Mouse (Mus musculus) layer of hippocampus, adult 9-11 months (tissue): ENCODE measurements at regions not wholly inside any gene's neighbourhood (a gene's known extent, or its start where the extent isn't known, plus 50 kb on each side); places are given as distances from the start of the nearest gene placed in this dataset.

Experiments
- DNase-seq: peaks from one replicate; pipeline ENCODE4 v3.0.0; 2022

DNA sequence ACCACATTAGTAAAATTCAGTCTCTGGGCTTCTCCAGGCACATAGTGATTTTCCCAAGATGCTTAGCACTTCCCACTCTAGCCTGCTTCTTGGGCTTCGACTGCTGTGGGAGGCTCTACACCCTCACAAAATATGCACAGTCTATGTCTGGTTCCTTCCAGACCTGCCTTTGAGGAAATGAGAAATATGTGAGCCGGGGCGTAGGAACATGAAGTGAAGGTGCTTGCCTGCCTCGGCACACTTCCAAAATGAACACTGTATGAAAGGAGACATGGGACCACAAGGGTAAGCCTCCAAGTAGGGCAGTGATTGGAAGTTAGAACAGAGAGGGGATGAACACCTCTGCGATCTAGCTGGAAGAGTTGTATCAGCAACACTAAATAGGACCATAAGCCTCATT, 54.5 kb downstream of the Gm10260 start:
- peak; percentile 71 for DNase-seq

DNA sequence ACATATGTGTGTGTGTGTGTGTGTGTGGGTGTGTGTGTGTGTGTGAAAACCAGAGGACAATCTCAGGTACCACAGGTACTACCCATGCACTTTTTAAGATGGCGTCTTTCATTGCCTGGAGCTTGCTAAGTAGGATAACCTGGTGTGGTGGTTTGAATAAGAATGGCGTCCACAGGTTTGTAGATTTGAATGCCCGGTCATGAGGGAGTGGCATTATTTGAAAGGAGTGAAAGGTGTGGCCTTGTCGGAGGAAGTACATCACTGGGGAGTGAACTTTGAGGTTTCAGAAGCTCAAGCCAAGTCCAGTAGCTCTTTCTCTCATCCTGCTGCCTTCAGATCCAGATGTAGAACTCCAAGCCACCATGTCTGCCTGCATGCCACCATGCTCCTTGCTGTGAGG, 55.9 kb downstream of the Gm10260 start:
- DNase-seq = no peak

DNA sequence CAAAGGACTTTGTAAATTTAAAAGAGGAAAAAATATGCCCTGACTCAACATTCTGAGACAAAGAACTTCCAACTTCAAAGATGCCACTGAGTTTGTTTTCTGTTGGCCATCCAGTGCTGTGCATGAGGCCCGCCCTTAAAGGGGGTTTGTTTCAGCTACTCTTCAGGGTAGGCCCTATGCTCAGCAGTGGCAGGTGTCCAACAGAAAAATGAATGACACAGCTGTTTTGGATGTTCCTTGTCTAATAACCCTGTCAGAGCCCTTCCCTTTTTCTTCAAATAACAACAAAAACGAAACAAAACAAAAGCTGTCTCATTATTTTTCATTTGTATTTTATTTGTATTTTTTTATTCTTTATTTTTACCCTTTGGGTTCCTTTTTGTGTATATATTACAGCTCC, 61.5 kb downstream of the Gm10260 start:
- DNase-seq = no peak

DNA sequence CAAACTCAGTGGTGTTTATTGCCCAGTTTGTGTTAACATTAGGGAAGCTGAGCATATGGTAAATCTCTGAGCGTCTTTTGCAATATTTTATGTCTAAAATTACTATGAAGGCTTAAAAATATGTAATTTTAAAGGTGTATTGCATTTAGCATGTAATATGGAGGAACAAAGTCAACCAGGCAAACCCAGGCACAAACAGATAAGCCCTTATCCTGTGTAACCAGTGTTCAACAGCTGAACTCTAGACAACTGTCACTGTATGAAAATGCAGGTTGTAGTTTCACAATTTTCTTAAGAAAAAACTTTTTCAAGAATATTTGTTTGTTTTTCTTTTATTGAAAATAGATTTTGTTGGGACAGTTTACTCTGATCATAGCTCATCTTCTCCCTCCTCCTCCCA, 62.1 kb downstream of the Gm10260 start:
- no peak for DNase-seq

DNA sequence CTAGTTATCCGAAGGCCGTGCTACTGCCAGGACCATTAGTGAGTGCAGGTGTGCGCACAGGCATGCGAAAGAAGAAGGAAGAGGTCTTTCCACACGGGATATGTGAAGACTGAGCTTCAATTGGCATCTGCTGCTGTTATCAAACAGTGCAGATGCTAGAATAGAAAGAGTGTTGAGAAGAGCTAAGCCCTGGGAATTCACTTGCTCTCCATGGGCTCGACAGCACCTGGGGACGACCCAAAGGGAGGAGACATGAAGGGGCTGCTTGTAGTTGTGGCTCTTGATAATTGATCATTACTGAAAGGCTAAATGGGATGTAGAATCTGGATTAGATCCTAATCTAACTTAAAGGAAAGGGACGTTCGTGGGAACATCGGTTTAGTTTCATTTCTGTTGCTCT, 63.2 kb downstream of the Gm10260 start:
- no peak for DNase-seq

DNA sequence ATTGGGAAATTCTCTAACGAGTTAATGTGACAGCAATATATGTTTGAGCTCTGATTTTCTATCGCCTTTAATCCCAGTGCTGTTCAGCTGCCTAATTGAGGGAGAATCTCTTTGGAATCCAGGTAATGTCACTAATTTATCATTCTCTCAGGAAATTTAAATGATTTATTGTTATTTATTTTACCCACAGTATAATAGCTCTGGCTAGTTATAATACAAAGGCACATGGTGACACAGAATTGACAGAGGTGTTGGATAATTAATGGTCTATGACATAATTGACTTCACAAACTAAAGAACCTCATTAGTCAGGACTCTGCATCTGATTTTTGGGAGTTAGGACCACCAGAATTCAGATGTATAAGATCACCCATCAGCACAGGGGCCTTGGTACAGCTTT, 65.4 kb downstream of the Gm10260 start:
- no peak for DNase-seq

DNA sequence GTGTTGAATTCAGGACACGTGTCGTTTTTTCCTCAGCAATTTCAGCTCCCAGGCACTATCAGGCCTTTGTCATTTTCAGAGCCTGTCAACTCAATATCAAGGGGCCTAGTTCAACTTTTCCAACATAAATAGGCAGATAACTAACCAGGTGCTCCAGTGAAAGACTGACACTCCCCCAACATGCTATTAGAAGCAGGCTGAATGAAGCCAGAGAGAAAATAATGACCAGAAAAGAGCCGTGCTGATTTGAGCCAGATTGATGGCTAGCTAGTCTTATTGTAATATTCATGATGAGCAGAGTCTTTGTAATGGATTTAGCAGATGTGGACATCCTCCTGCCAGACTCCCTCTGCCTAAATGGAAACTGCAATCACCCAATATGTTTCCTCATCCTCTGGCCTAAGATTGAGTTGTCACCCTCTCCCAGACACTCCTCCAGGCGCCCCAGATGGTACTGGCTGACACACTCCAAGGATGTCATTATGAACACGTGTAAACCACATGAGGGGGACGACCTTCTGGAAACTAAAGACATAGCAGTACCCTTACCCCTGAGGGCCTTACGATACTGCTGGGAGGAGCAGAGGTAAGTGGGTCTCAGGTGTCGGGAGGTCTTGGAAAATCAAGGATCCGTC, 66.0 kb downstream of the Gm10260 start:
- no peak for DNase-seq

DNA sequence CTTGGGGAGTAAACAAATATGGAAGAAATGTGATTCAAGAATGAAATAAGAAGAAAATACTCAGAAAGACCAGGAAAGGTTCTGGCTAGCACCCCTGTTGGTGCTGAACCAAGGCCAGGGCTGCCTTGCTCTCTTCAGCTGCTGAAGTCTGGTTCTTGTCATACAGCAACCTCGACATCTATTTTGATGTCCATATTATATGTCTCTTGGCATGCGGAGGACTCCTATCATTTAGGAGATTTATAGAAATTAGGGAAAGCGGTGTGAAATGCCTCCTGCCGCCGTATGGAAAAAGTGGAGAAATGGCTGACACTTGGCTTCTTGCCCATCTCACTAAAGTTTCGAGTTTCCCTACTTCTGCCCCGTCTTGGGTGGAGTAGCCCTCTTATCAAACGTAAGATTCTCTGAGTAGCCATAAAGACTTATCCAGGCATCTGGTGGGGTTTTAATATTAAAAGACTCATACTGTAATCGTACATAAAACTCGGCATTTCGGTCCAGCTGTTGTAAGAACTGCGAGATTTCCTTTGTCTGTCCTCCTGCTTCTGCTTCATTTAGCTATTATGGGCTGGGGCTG, 72.0 kb downstream of the Gm10260 start:
- DNase-seq = no peak

DNA sequence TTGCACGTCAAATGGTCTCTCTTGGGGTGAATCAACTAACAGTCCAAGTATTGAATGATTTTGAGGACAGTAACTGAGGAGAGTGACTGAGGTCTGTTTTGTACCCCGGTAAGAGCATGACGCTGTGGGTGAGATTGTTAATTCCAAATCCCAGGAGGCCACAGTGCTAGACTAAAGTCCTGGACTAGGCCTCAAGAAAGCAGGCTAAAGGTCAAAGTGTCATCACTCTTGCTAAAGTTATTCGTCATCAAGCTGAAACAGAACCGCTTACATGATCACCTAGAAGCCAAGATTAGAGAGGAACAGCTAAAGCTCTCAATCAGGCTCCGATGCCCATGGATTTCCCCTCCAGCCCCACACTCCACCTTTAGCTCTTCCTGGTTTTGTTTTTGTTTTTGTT, 76.6 kb downstream of the Gm10260 start:
- DNase-seq = no peak

DNA sequence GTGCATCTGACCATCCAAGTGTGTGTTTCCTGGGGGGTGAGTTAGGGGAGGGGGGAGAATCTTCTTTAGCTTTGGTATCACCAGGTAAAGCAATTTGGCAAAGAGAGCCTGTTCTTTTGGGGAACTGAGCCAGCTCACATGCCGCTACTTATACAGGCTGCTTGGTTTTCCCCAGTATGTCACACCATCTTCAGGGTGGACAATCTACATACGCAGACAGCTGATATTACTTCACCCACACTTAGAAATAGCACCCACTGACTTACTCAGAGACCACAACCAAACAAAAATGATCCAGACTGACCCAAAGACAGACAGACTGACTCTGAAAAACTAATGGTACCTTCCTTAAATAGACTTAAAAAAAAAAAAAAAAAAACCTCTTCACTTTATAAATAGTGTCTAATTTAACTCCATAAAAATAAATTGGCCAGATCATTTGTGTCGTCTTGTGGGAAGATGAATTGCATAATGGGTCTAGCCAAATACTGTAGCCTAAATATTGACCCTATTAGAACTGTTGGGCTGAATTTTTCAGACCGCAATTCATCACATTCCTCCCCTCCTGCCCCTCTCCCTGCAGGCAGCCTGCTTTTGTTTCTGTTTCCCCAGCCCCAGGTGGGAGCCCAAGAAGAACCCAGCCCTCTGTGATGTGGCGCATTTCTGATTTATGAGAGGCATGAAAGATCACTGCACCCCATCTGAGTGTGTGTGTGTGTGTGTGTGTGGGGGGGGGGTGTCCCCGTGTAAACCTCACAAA, 79.0 kb downstream of the Gm10260 start:
- DNase-seq = no peak

DNA sequence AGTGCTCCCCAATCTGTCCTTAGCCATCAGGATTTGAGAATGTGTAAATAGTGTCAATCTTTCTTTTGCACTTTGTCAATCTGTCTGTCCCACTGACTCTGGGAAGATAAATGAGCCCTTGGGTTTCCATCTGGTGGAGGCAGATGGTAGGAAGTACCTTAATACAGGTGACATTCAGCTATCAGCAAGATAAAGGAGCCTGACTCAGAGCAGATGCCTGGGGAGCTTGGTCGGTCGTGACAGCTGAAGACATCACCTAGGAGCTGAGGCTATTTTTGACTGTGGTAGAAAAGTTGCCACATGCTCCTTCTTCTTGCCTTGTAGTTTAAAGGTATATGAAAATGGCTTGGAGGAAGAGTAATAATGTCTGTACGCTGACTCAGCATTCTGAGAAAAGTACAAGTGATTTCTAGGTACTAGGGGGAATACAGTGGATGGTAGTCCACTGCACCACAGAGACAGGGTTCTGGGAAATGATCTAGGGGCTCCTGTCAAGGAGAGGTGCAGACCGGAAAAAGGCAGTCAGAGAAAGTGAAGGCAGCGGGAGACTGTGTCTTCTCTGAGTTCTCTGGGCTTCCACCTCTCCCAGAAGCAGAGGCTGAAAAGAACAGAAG, 80.0 kb downstream of the Gm10260 start:
- DNase-seq = no peak

DNA sequence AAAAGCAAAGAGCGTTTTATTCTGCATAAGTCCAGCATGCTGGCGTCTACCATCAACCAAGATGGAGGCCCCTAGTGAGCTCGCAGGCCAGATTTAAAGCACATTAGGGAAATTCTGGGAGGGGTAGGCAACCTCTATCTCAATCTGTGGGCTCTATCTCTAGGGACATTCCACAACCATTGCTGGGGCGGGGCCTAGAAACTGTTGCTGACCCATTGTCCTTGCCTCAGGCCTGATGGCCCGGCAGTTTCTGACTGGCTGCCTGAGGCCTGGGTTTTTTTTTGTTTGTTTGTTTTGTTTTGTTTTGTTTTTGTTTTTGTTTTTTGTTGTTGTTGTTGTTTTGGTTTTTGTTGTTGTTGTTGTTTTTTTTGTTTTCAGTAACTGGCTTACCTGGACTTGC, 81.4 kb downstream of the Gm10260 start:
- no peak for DNase-seq

DNA sequence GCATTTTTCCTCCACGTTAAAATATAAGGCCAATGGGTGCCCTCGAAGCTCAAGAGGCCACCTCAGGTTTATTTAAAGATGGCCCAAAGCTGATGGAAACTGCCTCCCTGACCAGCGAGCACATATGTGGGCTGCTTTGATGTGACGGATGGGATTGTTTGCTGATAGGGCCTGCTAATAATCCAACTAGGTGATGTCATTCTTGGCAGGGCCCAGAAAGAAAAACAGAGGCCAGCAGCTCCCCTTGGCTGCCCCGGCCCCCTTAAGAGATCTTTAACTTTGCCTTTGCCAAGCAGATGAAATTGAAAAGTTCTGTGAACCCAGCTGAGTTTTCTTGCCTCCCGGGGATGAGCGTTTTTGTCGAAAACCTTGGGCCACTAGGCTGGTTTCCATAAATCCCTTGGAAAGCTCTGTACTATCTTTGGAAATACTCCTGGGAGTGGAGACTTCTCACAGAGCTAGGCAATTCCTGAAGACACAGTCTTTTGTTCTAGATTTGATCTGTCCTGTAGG, 83.8 kb downstream of the Gm10260 start:
- DNase-seq = no peak

DNA sequence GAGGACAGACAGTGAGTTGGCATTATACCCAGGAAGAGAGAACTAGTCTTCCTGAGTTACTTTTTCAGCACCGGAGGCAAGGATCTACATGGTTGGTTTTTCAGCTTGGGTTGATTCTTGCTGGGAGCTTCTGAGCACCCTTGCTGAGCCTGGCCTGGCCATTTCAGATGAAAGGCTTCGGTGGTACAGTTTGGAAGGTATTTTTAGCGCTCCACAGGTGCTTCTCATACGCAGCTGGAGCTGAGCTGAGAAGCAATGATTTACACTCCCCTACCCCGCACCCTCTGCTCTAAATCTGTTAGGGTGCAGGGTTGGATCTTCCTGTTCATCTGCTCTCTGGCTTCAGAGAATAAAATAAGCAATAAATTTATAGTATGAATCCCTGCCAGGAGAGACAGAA, 87.3 kb downstream of the Gm10260 start:
- DNase-seq = no peak

DNA sequence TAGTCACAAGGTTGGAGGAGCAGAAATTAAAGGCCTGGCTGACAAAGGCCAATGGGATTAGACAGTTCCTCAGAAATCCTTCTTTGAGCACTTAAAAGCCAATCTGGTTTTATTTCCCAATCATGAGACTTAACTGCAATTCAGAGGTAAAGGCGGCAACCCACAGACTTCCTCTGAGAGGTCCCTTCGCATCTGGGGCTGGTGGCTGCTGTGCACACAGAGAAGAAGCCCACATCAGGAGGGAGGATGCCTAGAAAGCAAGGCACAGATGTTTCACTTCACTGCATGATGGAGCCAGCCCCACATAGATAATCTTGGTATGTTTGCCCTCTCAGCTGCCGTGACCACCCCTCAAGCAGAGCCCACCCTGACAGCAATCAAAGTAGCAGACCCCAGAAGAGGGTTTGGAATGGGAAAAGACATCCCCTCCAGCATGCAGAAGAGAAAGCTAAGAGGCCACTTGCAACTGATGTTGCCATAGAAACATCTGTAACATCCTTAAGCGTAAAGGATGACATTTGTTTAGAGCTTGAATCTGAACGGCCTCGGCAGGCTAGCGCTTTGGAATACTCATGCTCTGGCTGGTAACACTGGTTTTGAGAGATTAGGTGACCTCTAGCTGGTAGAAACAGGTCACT, 88.3 kb downstream of the Gm10260 start:
- no peak for DNase-seq

DNA sequence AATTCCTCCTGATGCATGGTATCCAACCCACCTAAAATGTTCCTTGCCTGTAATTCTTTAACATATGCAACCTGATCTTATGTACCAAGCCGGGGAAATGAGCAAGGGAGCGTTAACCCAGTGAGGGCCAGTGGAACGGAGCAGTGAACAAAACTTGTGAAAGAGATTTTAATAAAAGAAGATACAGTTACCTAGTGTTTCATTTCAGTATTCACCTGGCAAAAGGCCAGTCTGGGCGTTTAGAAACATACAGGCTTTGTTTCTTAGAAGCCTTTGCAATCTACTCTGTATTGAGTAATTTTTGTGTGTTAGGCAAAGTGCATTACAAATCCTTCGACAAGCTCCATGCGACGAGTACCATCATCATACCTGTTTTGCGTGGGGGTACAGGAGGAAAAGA, 91.1 kb downstream of the Gm10260 start:
- no peak for DNase-seq

DNA sequence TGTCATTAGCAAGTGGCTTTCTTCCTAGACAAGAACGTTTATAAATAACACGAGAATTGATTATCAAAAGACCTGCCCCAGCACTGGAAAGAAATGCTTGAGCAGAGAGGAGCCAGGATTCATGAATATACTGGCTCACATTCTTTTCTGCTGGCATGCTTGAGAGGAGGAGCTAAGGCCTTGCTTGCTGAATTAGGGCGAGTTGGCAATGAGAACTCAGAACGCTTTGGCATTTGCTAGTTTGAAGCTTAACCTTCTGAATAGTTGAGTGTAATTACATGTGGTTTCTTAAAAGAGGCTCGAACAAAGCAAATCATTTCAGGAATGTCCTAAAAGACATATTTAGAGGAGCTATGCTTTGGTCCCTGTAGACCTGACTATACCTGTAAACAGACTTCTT, 91.5 kb downstream of the Gm10260 start:
- peak; percentile 43 for DNase-seq

DNA sequence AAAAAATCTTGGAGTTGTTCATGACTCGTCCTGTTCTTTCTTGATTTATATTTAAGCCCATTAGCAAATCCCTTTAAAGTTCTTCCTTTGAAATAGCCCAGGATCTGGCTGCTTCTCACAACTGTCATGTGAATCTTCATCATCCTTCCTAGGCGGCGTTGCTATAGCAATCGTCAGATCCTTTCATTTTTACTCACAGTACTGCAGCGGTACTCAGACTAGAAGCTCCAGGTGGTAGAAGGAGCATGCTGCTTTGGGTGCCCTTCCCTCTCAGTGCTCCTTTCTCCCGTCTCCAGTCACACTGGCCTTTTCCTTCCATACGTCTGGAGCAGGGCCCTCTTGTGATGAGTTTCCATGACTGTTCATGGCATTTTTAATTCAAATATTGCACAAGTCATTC, 93.1 kb downstream of the Gm10260 start:
- peak; percentile 68 for DNase-seq

DNA sequence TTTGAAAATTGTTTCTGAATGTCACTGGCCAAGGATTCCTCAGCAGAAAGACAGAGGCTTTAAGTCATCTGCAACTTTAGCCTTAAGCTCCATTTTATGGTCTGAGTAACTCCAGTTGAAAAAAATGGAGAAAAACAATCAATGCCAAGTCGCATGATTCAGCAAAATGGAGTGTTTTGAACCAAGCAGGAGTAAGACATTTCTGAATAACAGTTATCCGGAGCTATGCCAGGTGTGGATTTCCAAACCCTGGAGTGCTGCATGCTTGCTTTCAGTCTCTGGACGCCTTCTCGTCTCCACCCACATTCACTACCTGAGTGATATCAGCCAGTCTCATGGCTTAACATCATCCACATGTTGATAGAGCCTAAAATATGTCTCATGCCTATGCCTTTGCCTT, 93.7 kb downstream of the Gm10260 start:
- DNase-seq = no peak

DNA sequence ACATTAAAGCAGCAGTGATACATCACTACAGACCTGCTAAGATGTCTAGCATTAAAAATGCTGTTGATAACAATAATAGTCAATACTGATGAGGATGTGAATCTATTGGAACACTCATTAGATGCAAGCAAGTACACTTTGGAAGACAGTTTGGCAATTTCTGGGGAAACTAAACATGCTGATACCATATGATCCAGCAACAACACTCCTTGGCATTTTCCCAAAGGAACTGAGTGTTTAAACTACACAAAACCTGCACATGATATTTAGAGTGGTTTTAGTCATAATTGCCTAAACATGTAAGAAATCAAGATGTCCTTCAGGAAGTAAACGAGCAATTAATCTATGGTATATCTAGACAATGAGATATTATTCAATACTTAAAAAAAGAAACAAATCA, 95.2 kb downstream of the Gm10260 start:
- DNase-seq = no peak

DNA sequence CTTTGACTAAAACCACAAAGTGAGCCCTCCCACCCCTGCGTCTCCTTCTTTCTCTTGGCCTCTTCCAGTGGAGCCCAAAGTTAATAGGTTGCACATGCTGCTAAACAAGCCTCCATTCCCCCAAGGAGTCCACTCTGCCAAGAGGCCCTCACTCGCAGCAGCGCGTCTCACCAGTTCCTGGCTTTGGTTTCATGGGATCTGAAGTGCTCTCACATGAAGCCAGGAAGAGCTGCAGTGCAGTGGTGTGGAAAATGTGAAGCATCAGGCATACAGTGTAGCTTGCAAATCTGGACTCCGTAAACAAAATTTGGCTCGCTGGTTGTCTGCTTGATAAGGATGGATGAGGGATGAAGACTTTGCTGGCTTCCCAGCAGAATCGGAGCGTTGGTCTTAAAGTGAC, 97.7 kb downstream of the Gm10260 start:
- DNase-seq = no peak

DNA sequence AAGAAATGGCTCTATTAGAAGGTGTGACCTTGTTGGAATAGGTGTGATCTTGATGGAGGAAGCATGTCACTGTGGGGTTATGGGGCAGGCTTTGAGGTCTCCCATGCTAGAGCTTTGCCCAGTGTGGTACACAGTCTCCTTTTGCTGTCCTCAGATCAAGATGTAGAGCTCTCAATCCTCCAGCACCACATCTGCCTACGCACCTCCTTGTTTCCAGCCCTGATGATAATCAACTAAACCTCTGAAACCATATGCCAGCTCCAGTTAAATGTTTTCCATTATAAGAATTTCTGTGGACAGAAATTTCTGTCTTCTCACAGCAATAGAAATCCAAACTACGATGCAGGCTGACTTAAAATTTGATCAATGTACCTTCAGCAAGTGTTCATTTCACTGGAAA, 103.8 kb downstream of the Gm10260 start:
- no peak for DNase-seq

DNA sequence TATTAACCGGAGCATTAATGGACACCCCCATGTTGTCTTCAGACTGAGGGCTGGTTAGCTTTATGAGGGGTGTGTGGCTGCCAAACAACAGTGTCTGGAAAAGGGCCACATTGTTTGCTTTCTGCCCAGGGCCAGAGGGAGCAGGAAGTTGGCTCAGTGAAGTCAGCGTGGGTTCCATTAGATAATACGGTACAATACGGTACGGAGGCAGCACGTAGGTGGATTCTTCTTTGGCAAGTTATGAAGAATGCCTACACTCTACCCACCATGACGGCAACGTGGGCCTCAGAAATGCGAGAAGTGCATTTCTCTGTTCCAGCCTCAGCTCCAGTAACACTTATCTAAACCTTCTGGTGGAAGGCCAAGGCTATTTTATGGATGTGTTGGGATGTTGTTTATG, 108.2 kb downstream of the Gm10260 start:
- DNase-seq = peak; percentile 77
